Mouse (Mus musculus): ENCODE results near the gene Elavl1. TPM values are rescaled to one million over a fixed set of nuclear protein-coding genes. Genes with fewer than 3 reads are reported as not detected.
A peak's percentile ranks its signal among the peaks of the same experiment; 100 is the strongest.

The Elavl1 gene
- polyA plus RNA-seq, 1 experiment: 29.8 TPM

DNA sequence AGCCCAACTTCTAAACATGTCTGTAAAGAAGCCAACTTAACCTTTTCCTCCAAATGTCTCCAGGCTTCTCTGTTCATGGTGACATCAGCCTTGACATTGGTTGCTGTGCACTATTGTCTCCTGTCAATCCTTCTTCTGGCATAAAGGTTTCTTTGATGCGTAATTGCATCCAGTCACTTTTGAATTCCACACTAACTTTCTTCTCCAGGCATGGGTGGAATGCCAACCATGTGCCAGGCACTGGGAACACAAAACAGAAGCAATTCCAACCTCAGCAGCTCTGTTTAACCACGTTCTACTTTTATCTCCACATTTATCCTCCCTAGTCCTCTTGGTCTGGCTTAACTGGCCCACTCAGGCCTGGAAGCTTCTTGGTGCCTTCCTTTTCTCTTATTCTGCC is 4.2 kb downstream of the Elavl1 start:
- DNase-seq (ENCODE audit: low read depth): no peak

- DNase-seq (ENCODE audit: low read depth): no peak
These were observed 4.8 kb downstream of the Elavl1 start for GRCm38 (mm10) chr8:4320404-4320803.

GRCm38 (mm10) chr8:4319573-4319872 is 5.7 kb downstream of the Elavl1 start:
- no peak for DNase-seq (ENCODE audit: low read depth)

DNA sequence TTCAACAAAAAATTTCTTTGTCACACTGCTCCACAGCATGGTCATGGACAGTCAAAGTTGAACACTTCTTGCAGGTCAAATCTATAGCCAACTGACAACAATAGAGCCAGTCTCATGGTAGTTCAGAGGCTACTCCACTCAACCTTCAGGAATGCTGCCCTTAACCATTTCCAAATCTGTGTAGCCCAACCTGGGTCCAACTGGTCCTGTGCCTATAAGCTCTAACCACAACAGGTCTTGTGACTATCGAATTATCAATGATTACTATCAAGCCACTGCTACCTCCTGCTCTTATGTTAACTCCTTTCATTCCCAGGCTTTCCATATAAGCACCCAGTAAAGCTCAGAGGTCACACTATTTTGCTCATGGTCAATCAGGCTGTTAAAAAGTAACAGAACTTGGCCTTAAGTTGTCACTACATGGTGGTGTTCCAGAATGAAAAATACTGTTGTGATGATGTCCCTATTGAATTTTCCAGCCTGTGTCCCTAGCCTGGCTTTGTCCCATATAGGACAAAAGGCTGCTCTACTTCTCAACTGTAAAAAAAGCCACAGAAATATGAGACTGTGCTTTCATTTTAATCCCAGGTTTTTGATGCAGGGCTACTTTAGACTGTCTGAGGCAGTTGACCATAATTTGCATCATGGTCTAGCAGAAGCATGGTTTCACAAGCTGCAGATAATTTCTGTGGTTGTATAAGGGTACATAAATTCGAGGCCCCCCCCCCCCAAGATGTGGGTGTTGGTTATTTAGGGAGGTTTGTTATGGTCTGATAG is 6.2 kb downstream of the Elavl1 start:
- DNase-seq (ENCODE audit: low read depth): no peak

DNA sequence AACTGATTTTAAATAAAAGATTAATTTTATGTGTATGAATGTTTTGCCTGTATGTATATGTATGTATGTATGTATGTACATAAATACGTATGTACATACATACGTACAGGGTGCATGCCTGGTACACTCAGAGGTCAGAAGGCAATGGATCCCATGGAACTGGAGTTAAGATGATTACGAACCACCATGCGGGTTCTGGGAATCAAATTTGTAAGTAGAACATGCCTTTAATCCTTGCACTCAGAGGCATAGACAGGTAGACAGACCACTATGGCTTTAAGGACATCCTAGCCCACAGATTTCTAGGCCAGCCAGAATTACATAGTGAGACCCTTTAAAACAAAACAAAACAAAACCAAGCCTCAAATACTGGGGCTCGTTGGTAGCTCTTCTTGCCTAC is 7.1 kb downstream of the Elavl1 start:
- no peak for DNase-seq (ENCODE audit: low read depth)

GRCm38 (mm10) chr8:4314852-4315251 is 10.4 kb downstream of the Elavl1 start:
- no peak for DNase-seq (ENCODE audit: low read depth)

- no peak for DNase-seq (ENCODE audit: low read depth)
These were observed 11.7 kb downstream of the Elavl1 start for GRCm38 (mm10) chr8:4313254-4314124.

DNA sequence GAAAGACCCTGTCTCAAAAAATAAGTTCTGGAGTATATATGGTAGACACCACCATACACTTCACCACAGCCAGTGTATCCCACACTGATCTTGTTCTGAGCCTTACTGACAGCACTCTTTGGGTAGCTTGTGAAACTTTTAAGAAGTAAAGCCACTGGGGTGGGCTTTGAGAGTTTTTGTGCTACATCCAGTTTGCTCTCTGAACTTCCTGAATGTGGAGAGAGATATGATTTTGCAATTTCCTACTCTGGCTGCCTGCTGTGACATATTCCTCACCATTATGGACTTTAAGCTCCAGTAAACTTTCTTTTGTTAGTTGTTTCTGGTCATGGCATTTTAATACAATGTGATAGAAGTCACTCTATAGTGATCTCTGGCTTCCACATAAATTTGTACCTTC is 13.1 kb downstream of the Elavl1 start:
- no peak for DNase-seq (ENCODE audit: low read depth)

GRCm38 (mm10) chr8:4305838-4306237 is 19.4 kb downstream of the Elavl1 start:
- no peak for DNase-seq (ENCODE audit: low read depth)

DNA sequence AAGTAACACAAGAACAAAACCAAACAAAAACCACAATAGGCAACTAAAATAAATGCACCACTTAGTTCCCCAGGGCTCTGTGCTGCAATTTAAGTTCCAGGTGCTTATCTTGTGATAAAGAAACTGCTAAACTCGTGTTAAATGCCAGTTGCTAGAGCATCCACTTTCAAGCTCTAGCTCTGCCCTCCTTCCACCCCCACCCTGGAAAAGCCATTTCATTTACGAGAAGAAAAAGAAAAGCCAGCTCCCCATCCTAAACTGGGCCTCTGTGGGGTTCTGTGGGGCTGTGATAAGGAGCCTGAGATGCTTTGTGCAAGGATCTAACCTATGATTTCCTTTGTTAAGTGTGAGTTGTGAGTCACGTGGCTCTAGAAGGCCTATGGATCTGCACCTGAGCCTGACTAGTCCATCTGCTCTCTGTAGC is 21.1 kb downstream of the Elavl1 start:
- no peak for DNase-seq (ENCODE audit: low read depth)

- no peak for DNase-seq (ENCODE audit: low read depth)
These were observed 27.4 kb downstream of the Elavl1 start for GRCm38 (mm10) chr8:4297822-4298221.

GRCm38 (mm10) chr8:4292738-4293137 is 32.5 kb downstream of the Elavl1 start:
- no peak for DNase-seq (ENCODE audit: low read depth)

- no peak for DNase-seq (ENCODE audit: low read depth)
These were observed 49.1 kb downstream of the Elavl1 start for GRCm38 (mm10) chr8:4276111-4276465.

DNA sequence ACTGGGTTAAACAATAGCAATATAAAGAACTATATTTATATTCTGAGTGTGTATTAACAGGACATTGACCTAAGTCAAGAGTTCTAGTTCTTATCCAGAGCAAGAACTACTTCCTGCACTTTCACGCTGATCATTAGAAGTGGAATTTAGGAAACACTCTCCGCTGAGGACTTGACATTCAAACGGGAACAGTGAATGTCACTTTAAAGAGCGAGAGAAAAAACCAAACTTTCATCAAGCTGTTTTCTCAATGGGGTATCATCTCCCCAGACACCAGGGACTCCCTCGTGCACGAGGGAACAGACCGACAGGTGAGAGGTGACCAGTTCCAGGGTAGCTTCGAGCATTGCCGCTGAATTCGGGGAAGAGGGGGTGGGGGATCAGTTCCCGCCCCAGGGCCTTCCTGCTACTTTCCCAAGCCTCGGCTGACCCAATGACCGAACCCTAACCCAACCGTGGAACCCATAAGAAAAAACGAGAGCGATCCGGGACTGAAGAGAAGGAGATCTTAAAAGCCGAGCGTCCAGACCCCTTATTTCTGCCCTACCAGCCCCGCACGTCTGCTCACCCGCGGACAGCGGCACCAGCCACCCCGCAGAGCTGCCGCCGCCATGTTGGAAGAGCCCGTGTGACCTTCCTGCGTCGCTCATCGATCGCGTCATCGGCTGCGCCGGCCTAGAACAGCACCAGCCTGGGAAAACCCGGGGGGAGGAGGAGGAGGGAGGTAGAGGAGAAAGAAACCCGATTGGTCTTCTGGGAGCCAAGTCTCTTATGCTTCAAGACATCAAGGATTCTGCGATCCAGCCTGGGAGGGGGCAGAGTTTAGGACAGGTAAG is 49.7 kb downstream of the Elavl1 start, which contains the start of gene Timm44:
Gene Timm44, minus strand, starts transcription at position 639 of the 836 bp plus-strand sequence.
- DNase-seq (ENCODE audit: low read depth): peak; percentile 58

DNA sequence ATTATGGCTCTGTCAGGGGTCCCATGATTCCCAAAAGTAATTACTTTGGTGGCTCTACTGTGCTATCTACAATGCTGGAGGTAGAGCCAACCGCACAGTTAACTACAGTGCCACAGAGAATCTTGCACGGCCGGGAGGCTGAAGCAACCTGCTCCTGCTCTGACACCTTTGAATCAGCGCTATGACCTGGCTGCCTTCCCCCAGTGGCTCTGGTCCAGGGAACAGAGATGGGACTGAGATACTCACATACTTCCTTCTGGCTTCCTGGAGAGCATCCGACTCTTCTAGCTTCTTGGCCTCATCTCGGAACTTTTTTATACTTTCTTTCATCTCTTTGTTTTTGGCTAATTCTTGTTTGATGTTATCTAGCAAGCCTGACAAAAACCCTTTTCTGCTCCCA is 55.6 kb downstream of the Elavl1 start:
- DNase-seq (ENCODE audit: low read depth): no peak

- DNase-seq (ENCODE audit: low read depth): no peak
These were observed 57.6 kb downstream of the Elavl1 start for GRCm38 (mm10) chr8:4267627-4268026.

DNA sequence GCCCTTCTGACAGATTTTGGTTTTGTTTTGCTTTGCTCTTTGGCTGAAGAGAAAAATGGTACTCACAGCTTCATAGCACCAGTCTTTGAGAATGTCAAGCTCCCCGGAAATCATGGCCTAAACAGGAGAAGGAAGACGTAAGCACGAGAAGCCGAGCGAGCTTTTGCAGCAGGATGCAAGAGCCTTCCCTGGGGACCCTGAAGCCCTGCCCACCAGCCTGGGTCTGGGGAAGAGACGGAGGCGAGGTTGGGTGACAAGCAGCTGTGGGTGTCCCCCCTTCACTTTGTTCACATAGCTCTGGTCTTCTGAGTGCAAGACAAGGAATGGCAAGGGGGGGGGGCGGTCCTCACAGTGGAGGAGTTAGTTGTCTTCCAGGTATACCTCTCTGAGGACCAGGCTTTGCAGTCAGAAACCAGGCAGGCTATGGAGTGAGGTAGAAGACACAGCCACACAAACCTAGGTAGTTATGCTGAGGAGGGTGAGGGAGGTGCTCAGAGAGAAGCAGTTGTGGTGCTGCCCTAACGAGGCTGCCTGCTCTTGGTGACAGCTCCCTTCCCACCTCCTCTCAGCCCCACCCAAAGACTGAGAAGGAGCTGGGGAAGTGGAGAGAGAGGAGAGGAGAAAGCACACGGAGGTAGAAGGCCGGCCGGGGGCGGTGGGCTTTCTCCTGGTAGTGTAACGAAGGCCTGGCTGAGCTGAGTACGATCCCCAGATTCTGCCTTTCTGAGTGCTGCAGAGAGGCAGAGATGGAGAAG is 59.9 kb downstream of the Elavl1 start:
- DNase-seq (ENCODE audit: low read depth): no peak

- DNase-seq (ENCODE audit: low read depth): no peak
These were observed 62.0 kb downstream of the Elavl1 start for GRCm38 (mm10) chr8:4263105-4263791.

DNA sequence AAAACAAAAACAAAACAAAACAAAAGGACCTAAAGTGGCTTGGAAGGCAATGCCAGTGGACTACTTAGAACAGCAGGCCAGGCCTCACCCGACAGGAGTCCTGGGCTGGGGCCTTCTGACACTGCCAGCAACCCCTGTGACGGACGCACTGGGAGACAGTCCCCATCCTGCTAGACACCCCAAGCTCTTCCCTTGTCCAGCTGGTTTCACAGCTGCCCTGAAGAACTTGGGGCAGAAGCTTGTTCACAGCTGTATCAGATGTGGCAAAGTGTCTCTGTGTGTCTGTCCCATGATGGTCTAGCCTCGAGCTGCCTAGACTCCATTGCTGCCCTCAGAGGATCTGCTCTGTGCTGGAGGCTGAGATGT is 65.4 kb downstream of the Elavl1 start:
- no peak for DNase-seq (ENCODE audit: low read depth)

GRCm38 (mm10) chr8:4259125-4259804 is 65.9 kb downstream of the Elavl1 start, which contains the start of gene Ctxn1:
Gene Ctxn1, minus strand, starts transcription at chr8:4259274.
- no peak for DNase-seq (ENCODE audit: low read depth)

Data from gonadal fat pad, adult 2 months (tissue).